Mouse (Mus musculus) C2C12 (cell line): ENCODE results near the gene Pde7b. TPM values are rescaled to one million over a fixed set of nuclear protein-coding genes. Genes with fewer than 3 reads are reported as not detected.

ENCODE experiments used
- H3K27me3 ChIP-seq: one replicate; pipeline ENCODE4 v1.6.1; 2011; ENCODE audit not compliant: control insufficient read depth, insufficient read depth, insufficient read length
- H3K36me3 ChIP-seq: one replicate; pipeline ENCODE4 v1.6.1; 2011; ENCODE audit not compliant: control insufficient read depth, insufficient read depth
- H3K4me3 ChIP-seq: one replicate; pipeline ENCODE4 v1.5.1; 2011; ENCODE audit warnings: mild to moderate bottlenecking, control low read depth; ENCODE audit not compliant: poor library complexity, insufficient read depth, severe bottlenecking
- H3K79me2 ChIP-seq: one replicate; pipeline ENCODE4 v1.6.1; 2011; ENCODE audit not compliant: control insufficient read depth, insufficient read depth
- H3K79me3 ChIP-seq: one replicate; pipeline ENCODE4 v1.6.1; 2011; ENCODE audit warnings: low read depth, control low read depth
- H3ac ChIP-seq: one replicate; pipeline ENCODE3; 2011; ENCODE audit warnings: low read depth; ENCODE audit not compliant: control insufficient read depth, insufficient read length
- CEBPB ChIP-seq: IDR thresholded peaks from one replicate; pipeline ENCODE4 v1.6.1; 2011; ENCODE audit warnings: low read depth, mild to moderate bottlenecking, control low read depth, moderate library complexity
- CTCF ChIP-seq: IDR thresholded peaks from one replicate; pipeline ENCODE4 v1.5.1; 2011; ENCODE audit not compliant: control insufficient read depth, insufficient read depth, insufficient read length
- FOSL1 ChIP-seq: IDR thresholded peaks from one replicate; pipeline ENCODE4 v1.8.0; 2011; ENCODE audit warnings: mild to moderate bottlenecking, low read length; ENCODE audit not compliant: poor library complexity, insufficient read depth, severe bottlenecking
- MAX ChIP-seq: IDR thresholded peaks from one replicate; pipeline ENCODE4 v1.6.1; 2011; ENCODE audit warnings: mild to moderate bottlenecking, control low read depth
- MYOD1 ChIP-seq: IDR thresholded peaks from one replicate; pipeline ENCODE4 v1.6.1; 2011; ENCODE audit warnings: low read depth; ENCODE audit not compliant: control insufficient read depth, insufficient read length
- MYOG ChIP-seq: IDR thresholded peaks from one replicate; pipeline ENCODE4 v1.6.1; 2011; ENCODE audit not compliant: control insufficient read depth, insufficient read length; ENCODE audit errors: extremely low read depth
- USF1 ChIP-seq: IDR thresholded peaks from one replicate; pipeline ENCODE4 v1.6.1; 2011; ENCODE audit warnings: low read depth, mild to moderate bottlenecking, control low read depth, moderate library complexity
- polyA plus RNA-seq: library from polyadenylated mRNA; unstranded; fragments of >200 nt; fragmentation: generic; extraction: Trizol; gene quantifications from one replicate; pipeline ENCODE4 v1.2.1, GENCODE M21; 2012; ENCODE audit warnings: missing spikeins

Gene Pde7b
- polyA plus RNA-seq, 1 experiment, result 0.06 TPM

GRCm38 (mm10) chr10:20700633-20701032, 24.2 kb downstream of the Pde7b start:
- Histone ChIP-seq H3K79me2 (no peaks in the 10 kb centered on the region), H3ac (no peak overlapping the region), H3K27me3 (no peaks in the 10 kb centered on the region), H3K36me3 (no peaks in the 10 kb centered on the region), H3K79me3 (no peaks in the 10 kb centered on the region), H3K4me3 (no peak overlapping the region)
- TF ChIP-seq MYOG (no peak), USF1 (no peak), MYOD1 (no peak), MAX (no peak), FOSL1 (no peak), CEBPB (no peak), CTCF (no peak)

- Histone ChIP-seq H3K36me3 (no peaks in the 10 kb centered on the region), H3ac (no peak overlapping the region), H3K27me3 (no peaks in the 10 kb centered on the region), H3K79me3 (no peaks in the 10 kb centered on the region), H3K4me3 (no peak overlapping the region), H3K79me2 (no peaks in the 10 kb centered on the region)
- TF ChIP-seq MYOG (no peak), USF1 (no peak), CEBPB (no peak), MAX (no peak), MYOD1 (no peak), CTCF (no peak), FOSL1 (no peak)
These were observed 25.0 kb downstream of the Pde7b start for GRCm38 (mm10) chr10:20699874-20700273.

DNA sequence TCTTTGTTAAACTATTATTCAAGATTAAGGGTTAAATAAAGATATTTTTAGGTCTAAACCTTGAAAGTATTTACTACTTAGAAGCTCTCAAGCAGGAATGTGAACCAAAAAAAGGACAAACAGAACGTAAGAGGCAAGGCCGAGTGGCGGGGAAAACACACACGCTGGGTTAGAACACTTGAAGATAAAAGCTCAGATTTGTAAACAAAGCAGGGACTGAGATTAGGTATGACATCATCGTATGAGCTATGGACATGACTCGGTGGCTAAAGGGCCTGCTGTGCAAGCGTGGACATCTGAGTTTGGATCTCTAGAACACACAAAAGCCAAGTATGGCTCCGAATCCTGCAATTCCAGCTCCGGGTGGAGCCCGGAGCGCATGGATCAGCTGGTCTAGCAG, 29.2 kb downstream of the Pde7b start:
- H3ac ChIP-seq, result no peak overlapping the region
- H3K27me3 ChIP-seq, result no peaks in the 10 kb centered on the region
- H3K4me3 ChIP-seq, result no peak overlapping the region
- no peaks in the 10 kb centered on the region for H3K79me3 ChIP-seq
- TF ChIP-seq CEBPB (no peak), MAX (no peak), USF1 (no peak), CTCF (no peak)
- no peaks in the 10 kb centered on the region for H3K79me2 ChIP-seq
- H3K36me3 ChIP-seq, result no peaks in the 10 kb centered on the region

- Histone ChIP-seq H3K79me3 (no peaks in the 10 kb centered on the region), H3K27me3 (no peaks in the 10 kb centered on the region), H3K36me3 (no peaks in the 10 kb centered on the region), H3K4me3 (no peak overlapping the region), H3ac (no peak overlapping the region), H3K79me2 (no peaks in the 10 kb centered on the region)
- no peak for TF ChIP-seq MYOD1
These were observed 34.9 kb downstream of the Pde7b start for GRCm38 (mm10) chr10:20690002-20690401.

GRCm38 (mm10) chr10:20684151-20684550, 40.7 kb downstream of the Pde7b start:
- Histone ChIP-seq H3K27me3 (no peaks in the 10 kb centered on the region), H3K79me2 (no peaks in the 10 kb centered on the region), H3ac (no peak overlapping the region), H3K4me3 (no peak overlapping the region), H3K79me3 (no peaks in the 10 kb centered on the region), H3K36me3 (no peaks in the 10 kb centered on the region)
- TF ChIP-seq MAX (no peak), CEBPB (no peak), USF1 (no peak), MYOD1 (no peak), MYOG (no peak), CTCF (no peak), FOSL1 (no peak)

- Histone ChIP-seq H3K4me3 (no peak overlapping the region), H3K79me3 (no peaks in the 10 kb centered on the region), H3K79me2 (no peaks in the 10 kb centered on the region), H3ac (no peak overlapping the region), H3K27me3 (no peaks in the 10 kb centered on the region), H3K36me3 (no peaks in the 10 kb centered on the region)
- no peak for TF ChIP-seq MYOD1
- TF ChIP-seq CEBPB, result no peak
These were observed 43.9 kb downstream of the Pde7b start for GRCm38 (mm10) chr10:20680986-20681385.
